Mouse (Mus musculus) erythroblast, embryonic 14.5 days (primary cell): ENCODE data around the gene Ddx3y.

Experiments
- GATA1 ChIP-seq: IDR thresholded peaks from 2 replicates; pipeline ENCODE4 v1.6.1; 2012; ENCODE audit warnings: low read length, inconsistent platforms, mixed read lengths
- TAL1 ChIP-seq: IDR thresholded peaks from 3 replicates; pipeline ENCODE4 v1.6.1; 2012; ENCODE audit warnings: low read length, inconsistent platforms, mixed read lengths

- TF ChIP-seq GATA1 (no peak), TAL1 (no peak)
These were observed 66.4 kb downstream of the Ddx3y start for GRCm38 (mm10) chrY:1220001-1220400.
